15 mouse cellular contexts compared by ENCODE assay signal in genomic region chr10:11323202-11323898, GRCm38 (mm10). TPM values are rescaled to one million over a fixed set of nuclear protein-coding genes. Genes with fewer than 3 reads are reported as not detected.
DNase-seq lines count a peak whose midpoint lies in the region; ATAC-seq and TF ChIP-seq lines count a peak whose summit lies in the region.
"Had no signal": no experiment of that assay in that cellular context is flagged by ENCODE, and none has a peak within 500 bp of the region (broad histone marks: within the 10 kb centered on the region; RNA-seq: fewer than 3 reads in every experiment).

No protein-coding gene starts in this region.

- ATAC-seq in intestine, embryonic 16.5 days: peak; percentile 48
- no peak for ATAC-seq in intestine, postnatal 0 days
- peak; percentile 92 for ATAC-seq in megakaryocyte progenitor cell, adult 5-6 weeks (replicated peaks; ENCODE audit: poor library complexity)

- H3K4me1 ChIP-seq in intestine, embryonic 16.5 days (ENCODE audit: control insufficient read depth, insufficient read depth, low read length): no peaks in the 10 kb centered on the region
- no peaks in the 10 kb centered on the region for H3K4me1 ChIP-seq in intestine, postnatal 0 days (replicated peaks; ENCODE audit: control insufficient read depth, insufficient read depth, low read length)
- H3K4me1 ChIP-seq in bone marrow macrophage, adult 2 months (ENCODE audit: control insufficient read depth, insufficient read depth, low read length): peaks cover 15% of the 10 kb centered on the region
- H3K4me1 ChIP-seq: neural tube, embryonic 12.5 days had no signal

- no peaks in the 10 kb centered on the region for H3K9me3 ChIP-seq in intestine, embryonic 16.5 days (ENCODE audit: control insufficient read depth, low read length)
- H3K9me3 ChIP-seq in intestine, postnatal 0 days (ENCODE audit: control insufficient read depth): no peaks in the 10 kb centered on the region
- H3K9me3 ChIP-seq: neural tube, embryonic 12.5 days had no signal

- WGBS in intestine, embryonic 16.5 days: 82% methylated on average over 4 of the region's 4 CpGs
- 78% methylated on average over 4 of the region's 4 CpGs for WGBS in intestine, postnatal 0 days

- DNase-seq in left cerebral cortex, postnatal 14 days (ENCODE audit: low spot score in 2 of 2): peak; percentile 39 to 42
- no peak for DNase-seq in ovary, postnatal 10 days (ENCODE audit: low spot score)
- no peak for DNase-seq in thymus, postnatal 10 days (ENCODE audit: low spot score in 2 of 2)
- no peak for DNase-seq in B cell, adult 2 months
- DNase-seq: embryo, embryonic 11 days; heart, postnatal 36 days; kidney, adult 18-20 months; lung, embryonic 14.5 days; thymus, postnatal 25 days had no signal

- intact Hi-C loops in left cerebral cortex, postnatal 14 days (cut with DNase I): no loop called here

- H3K27me3 ChIP-seq in intestine, embryonic 16.5 days (replicated peaks; ENCODE audit: control insufficient read depth, insufficient read depth, low read length): no peaks in the 10 kb centered on the region
- H3K27me3 ChIP-seq in intestine, postnatal 0 days (replicated peaks; ENCODE audit: control insufficient read depth, insufficient read depth, low read length): no peaks in the 10 kb centered on the region
- H3K27me3 ChIP-seq: neural tube, embryonic 12.5 days had no signal

- H3K4me2 ChIP-seq in intestine, embryonic 16.5 days (ENCODE audit: low read depth, low read length): no peak overlapping the region
- H3K4me2 ChIP-seq in intestine, postnatal 0 days (replicated peaks; ENCODE audit: low read depth): no peak overlapping the region
- H3K4me2 ChIP-seq: lung, embryonic 14.5 days; midbrain, embryonic 11.5 days; neural tube, embryonic 12.5 days had no signal

- H3K4me3 ChIP-seq in intestine, embryonic 16.5 days (ENCODE audit: low read length): no peak overlapping the region
- no peak overlapping the region for H3K4me3 ChIP-seq in intestine, postnatal 0 days (ENCODE audit: low read depth, low read length)
- H3K4me3 ChIP-seq in bone marrow macrophage, adult 2 months (ENCODE audit: insufficient read depth, low read length): no peak overlapping the region
- H3K4me3 ChIP-seq: neural tube, embryonic 12.5 days had no signal

- no peak overlapping the region for H3K9ac ChIP-seq in intestine, embryonic 16.5 days (ENCODE audit: low read depth, low read length)
- no peak overlapping the region for H3K9ac ChIP-seq in intestine, postnatal 0 days (ENCODE audit: low read depth, low read length)
- H3K9ac ChIP-seq: lung, embryonic 14.5 days; neural tube, embryonic 12.5 days had no signal

- TF ChIP-seq POLR2A in bone marrow macrophage, adult 2 months (IDR thresholded peaks at IDR 0.05; ENCODE audit: borderline replicate concordance, low read depth, low read length): no peak

- no peaks in the 10 kb centered on the region for H3K36me3 ChIP-seq in intestine, embryonic 16.5 days (ENCODE audit: control insufficient read depth, insufficient read depth, low read length)
- H3K36me3 ChIP-seq in intestine, postnatal 0 days (ENCODE audit: control insufficient read depth, insufficient read depth): no peaks in the 10 kb centered on the region
- H3K36me3 ChIP-seq: neural tube, embryonic 12.5 days had no signal

- no peak overlapping the region for H3K27ac ChIP-seq in intestine, embryonic 16.5 days (ENCODE audit: low read length)
- H3K27ac ChIP-seq in intestine, postnatal 0 days (ENCODE audit: low read depth, low read length): no peak overlapping the region
- peak overlapping the region; percentile 15 for H3K27ac ChIP-seq in bone marrow macrophage, adult 2 months (ENCODE audit: insufficient read depth, low read depth, low read length)
- H3K27ac ChIP-seq: neural tube, embryonic 12.5 days had no signal

- no peak for TF ChIP-seq CTCF in intestine, postnatal 0 days (IDR thresholded peaks at IDR 0.05; ENCODE audit: low read depth)
- no peak for TF ChIP-seq CTCF in bone marrow macrophage, adult 2 months (IDR thresholded peaks at IDR 0.05; ENCODE audit: low read depth, low read length)

RNA-seq across cellular contexts. Expression of gene Epm2a, which starts 19.9 kb away (rescaled TPM):
- polyA plus RNA-seq in intestine, embryonic 16.5 days (2015; fragmentation: Nextera tagmentation; extraction: Ambion mirVana): 0.10 and 0.20 TPM in 2 replicates
- 0.14 and 0.85 TPM in 2 replicates for polyA plus RNA-seq in intestine, postnatal 0 days (2015; fragmentation: Nextera tagmentation; extraction: Ambion mirVana)
- 2.2 and 2.7 TPM in 2 replicates for polyA plus RNA-seq in bone marrow macrophage, adult 2 months (2012; ENCODE audit: insufficient read depth, insufficient read length, missing spikeins)
- 10 to 100 TPM; 28.3 to 32.3 TPM for total RNA-seq in left cerebral cortex, postnatal 14 days (2021)
- 2.3 TPM in 2 replicates for total RNA-seq in megakaryocyte progenitor cell, adult 5-6 weeks (2015)
- 5.4 TPM in 2 replicates for total RNA-seq in megakaryocyte progenitor cell, adult 5-6 weeks (2017)

RNA-seq across cellular contexts. Expression of gene Fbxo30, which starts 42.2 kb away (rescaled TPM):
- 20.2 and 21.2 TPM in 2 replicates for polyA plus RNA-seq in intestine, embryonic 16.5 days (2015; fragmentation: Nextera tagmentation; extraction: Ambion mirVana)
- 8.7 and 8.9 TPM in 2 replicates for polyA plus RNA-seq in intestine, postnatal 0 days (2015; fragmentation: Nextera tagmentation; extraction: Ambion mirVana)
- 7.2 and 9.2 TPM in 2 replicates for polyA plus RNA-seq in bone marrow macrophage, adult 2 months (2012; ENCODE audit: insufficient read depth, insufficient read length, missing spikeins)
- 1 to 10 TPM; 8.7 to 8.9 TPM for total RNA-seq in left cerebral cortex, postnatal 14 days (2021)
- 13.3 and 15.4 TPM in 2 replicates for total RNA-seq in megakaryocyte progenitor cell, adult 5-6 weeks (2015)
- total RNA-seq in megakaryocyte progenitor cell, adult 5-6 weeks (2017): 9.6 and 12.3 TPM in 2 replicates

Comparison
In these comparisons a context has a peak if more than half of its experiments do, and no peak if none do; other contexts are left out.
1. DNase-seq: peak in left cerebral cortex, postnatal 14 days (2 of 2); none in ovary, postnatal 10 days (single experiment), thymus, postnatal 10 days (0 of 2) and B cell, adult 2 months (0 of 2).